Mouse (Mus musculus) intestine, embryonic 16.5 days (tissue): Measurements from ENCODE around the gene Dip2a. TPM values are rescaled to one million over a fixed set of nuclear protein-coding genes. Genes with fewer than 3 reads are reported as not detected.

Experiments
- ATAC-seq: fragments of 200-750 bp; cut with Nextera tagmentation; 2 replicates; pipeline ENCODE4 v1.8.0; 2017; ENCODE audit warnings: moderate TSS enrichment, moderate library complexity
- H3K27ac ChIP-seq: fragments of 300-500 bp; sonication (generic); 2 replicates; pipeline ENCODE4 v1.5.1; 2014; ENCODE audit warnings: mild to moderate bottlenecking, low read length
- H3K27me3 ChIP-seq: fragments of 300-500 bp; sonication (generic); replicated peaks from 2 replicates; pipeline ENCODE4 v1.6.1; 2014; ENCODE audit warnings: low read length, control low read depth, mixed read lengths; ENCODE audit not compliant: control insufficient read depth, insufficient read depth
- H3K36me3 ChIP-seq: fragments of 300-500 bp; sonication (generic); 2 replicates; pipeline ENCODE4 v1.6.1; 2014; ENCODE audit warnings: low read length, control low read depth; ENCODE audit not compliant: control insufficient read depth, insufficient read depth
- H3K4me1 ChIP-seq: fragments of 300-500 bp; sonication (generic); 2 replicates; pipeline ENCODE4 v1.6.1; 2014; ENCODE audit warnings: low read length, control low read depth, mixed read lengths; ENCODE audit not compliant: control insufficient read depth, insufficient read depth
- H3K4me2 ChIP-seq: fragments of 300-500 bp; sonication (generic); 2 replicates; pipeline ENCODE4 v1.6.1; 2014; ENCODE audit warnings: low read depth, low read length, control low read depth
- H3K4me3 ChIP-seq: fragments of 300-500 bp; sonication (generic); 2 replicates; pipeline ENCODE4 v1.5.1; 2014; ENCODE audit warnings: mild to moderate bottlenecking, low read length
- H3K9ac ChIP-seq: fragments of 300-500 bp; sonication (generic); 2 replicates; pipeline ENCODE4 v1.6.1; 2014; ENCODE audit warnings: low read depth, low read length
- H3K9me3 ChIP-seq: fragments of 300-500 bp; sonication (generic); 2 replicates; pipeline ENCODE4 v1.6.1; 2016; ENCODE audit warnings: low read length, control low read depth; ENCODE audit not compliant: control insufficient read depth
- WGBS: fragments of 180-500 bp; shearing (Covaris S2); extraction: QIAGEN DNeasy Blood & Tissue Kit; methylation state at CpG from one replicate; pipeline ENCODE4 v1.1.7; 2014; 5-methylcytosine and 5-hydroxymethylcytosine counted together
- polyA plus RNA-seq: library from polyadenylated mRNA; unstranded; fragments of >200 nt; fragmentation: Nextera tagmentation; extraction: Ambion mirVana; gene quantifications from 2 replicates; pipeline ENCODE4 v1.2.1, GENCODE M21; 2015

The Dip2a gene
- polyA plus RNA-seq, 1 experiment from 2014 or later, result 6.3 TPM

- no peak for ATAC-seq
- Histone ChIP-seq H3K27me3 (no peaks in the 10 kb centered on the region), H3K4me2 (no peak overlapping the region), H3K36me3 (no peaks in the 10 kb centered on the region), H3K4me1 (peaks cover 12% of the 10 kb centered on the region), H3K9me3 (no peaks in the 10 kb centered on the region), H3K4me3 (no peak overlapping the region), H3K27ac (no peak overlapping the region), H3K9ac (no peak overlapping the region)
- WGBS, result 71% methylated on average over 12 of the region's 12 CpGs
Observed at GRCm38 (mm10) chr10:76257719-76258390, 87.2 kb downstream of the Dip2a start.

GRCm38 (mm10) chr10:76257231-76257630 lies 87.9 kb downstream of the Dip2a start:
- H3K27ac ChIP-seq, result no peak overlapping the region
- 91% methylated on average over 7 of the region's 7 CpGs for WGBS
- H3K9ac ChIP-seq, result no peak overlapping the region
- H3K4me2 ChIP-seq, result no peak overlapping the region
- no peak for ATAC-seq
- H3K36me3 ChIP-seq, result no peaks in the 10 kb centered on the region
- H3K27me3 ChIP-seq, result no peaks in the 10 kb centered on the region
- H3K9me3 ChIP-seq, result no peaks in the 10 kb centered on the region
- no peak overlapping the region for H3K4me3 ChIP-seq
- peaks cover 12% of the 10 kb centered on the region for H3K4me1 ChIP-seq

GRCm38 (mm10) chr10:76255617-76256016 lies 89.5 kb downstream of the Dip2a start:
- Histone ChIP-seq H3K4me3 (no peak overlapping the region), H3K9ac (no peak overlapping the region), H3K9me3 (no peaks in the 10 kb centered on the region), H3K36me3 (no peaks in the 10 kb centered on the region), H3K27ac (no peak overlapping the region), H3K4me2 (no peak overlapping the region), H3K27me3 (no peaks in the 10 kb centered on the region), H3K4me1 (peaks cover 12% of the 10 kb centered on the region)
- 67% methylated on average over 6 of the region's 6 CpGs for WGBS
- no peak for ATAC-seq

GRCm38 (mm10) chr10:76253536-76253935 lies 91.6 kb downstream of the Dip2a start, which contains the start of gene S100b:
TSS of gene S100b (plus strand) at chr10:76253853.
- no peaks in the 10 kb centered on the region for H3K36me3 ChIP-seq
- peak within 1 kb of the TSS; percentile 23; the same call in 1 of the 2 replicates for H3K4me2 ChIP-seq
- H3K27ac ChIP-seq, result peak within 1 kb of the TSS; percentile 3; the same call in 1 of the 2 replicates
- H3K4me1 ChIP-seq, result peaks cover 12% of the 10 kb centered on the region
- H3K27me3 ChIP-seq, result no peaks in the 10 kb centered on the region
- H3K9me3 ChIP-seq, result no peaks in the 10 kb centered on the region
- WGBS, result 39% methylated on average over 4 of the region's 4 CpGs
- H3K4me3 ChIP-seq, result no peak within 1 kb of the TSS
- peak; percentile 84 for ATAC-seq
- H3K9ac ChIP-seq, result no peak within 1 kb of the TSS

GRCm38 (mm10) chr10:76253079-76253478 lies 92.0 kb downstream of the Dip2a start:
- WGBS, result 97% methylated on average over 1 of the region's 1 CpGs
- Histone ChIP-seq H3K9ac (no peak overlapping the region), H3K4me3 (no peak overlapping the region), H3K27me3 (no peaks in the 10 kb centered on the region), H3K4me1 (peaks cover 12% of the 10 kb centered on the region), H3K36me3 (no peaks in the 10 kb centered on the region), H3K9me3 (no peaks in the 10 kb centered on the region), H3K4me2 (peak overlapping the region; percentile 23; the same call in 1 of the 2 replicates), H3K27ac (peak overlapping the region; percentile 3; the same call in 1 of the 2 replicates)
- peak; percentile 57; the same call in 1 of the 2 replicates for ATAC-seq

- H3K27me3 ChIP-seq, result no peaks in the 10 kb centered on the region
- no peaks in the 10 kb centered on the region for H3K36me3 ChIP-seq
- H3K4me1 ChIP-seq, result peaks cover 12% of the 10 kb centered on the region
- ATAC-seq, result no peak
- H3K4me3 ChIP-seq, result no peak overlapping the region
- 79% methylated on average over 7 of the region's 7 CpGs for WGBS
- no peak overlapping the region for H3K27ac ChIP-seq
- H3K9ac ChIP-seq, result no peak overlapping the region
- no peak overlapping the region for H3K4me2 ChIP-seq
- H3K9me3 ChIP-seq, result no peaks in the 10 kb centered on the region
Observed at GRCm38 (mm10) chr10:76250870-76251269, 94.2 kb downstream of the Dip2a start.

- no peak for ATAC-seq
- no peaks in the 10 kb centered on the region for H3K9me3 ChIP-seq
- H3K4me2 ChIP-seq, result no peak overlapping the region
- no peaks in the 10 kb centered on the region for H3K36me3 ChIP-seq
- H3K27me3 ChIP-seq, result no peaks in the 10 kb centered on the region
- H3K9ac ChIP-seq, result no peak overlapping the region
- no peak overlapping the region for H3K4me3 ChIP-seq
- no peak overlapping the region for H3K27ac ChIP-seq
- peaks cover 7% of the 10 kb centered on the region for H3K4me1 ChIP-seq
- 80% methylated on average over 5 of the region's 5 CpGs for WGBS
Observed at GRCm38 (mm10) chr10:76248647-76248968, 96.5 kb downstream of the Dip2a start.

- H3K4me1 ChIP-seq, result peaks cover 2% of the 10 kb centered on the region
- ATAC-seq, result no peak
- WGBS, result 62% methylated on average over 21 of the region's 21 CpGs
- no peaks in the 10 kb centered on the region for H3K27me3 ChIP-seq
- no peak overlapping the region for H3K4me2 ChIP-seq
- no peak overlapping the region for H3K4me3 ChIP-seq
- H3K36me3 ChIP-seq, result no peaks in the 10 kb centered on the region
- no peaks in the 10 kb centered on the region for H3K9me3 ChIP-seq
- H3K27ac ChIP-seq, result no peak overlapping the region
- H3K9ac ChIP-seq, result no peak overlapping the region
Observed at GRCm38 (mm10) chr10:76247960-76248646, 97.0 kb downstream of the Dip2a start.

GRCm38 (mm10) chr10:76246601-76247000 lies 98.5 kb downstream of the Dip2a start:
- no peaks in the 10 kb centered on the region for H3K27me3 ChIP-seq
- 40% methylated on average over 4 of the region's 4 CpGs for WGBS
- no peaks in the 10 kb centered on the region for H3K9me3 ChIP-seq
- no peaks in the 10 kb centered on the region for H3K36me3 ChIP-seq
- H3K27ac ChIP-seq, result no peak overlapping the region
- H3K9ac ChIP-seq, result no peak overlapping the region
- no peak overlapping the region for H3K4me2 ChIP-seq
- no peak overlapping the region for H3K4me3 ChIP-seq
- H3K4me1 ChIP-seq, result no peaks in the 10 kb centered on the region
- ATAC-seq, result no peak
